In the genomic region with DNA sequence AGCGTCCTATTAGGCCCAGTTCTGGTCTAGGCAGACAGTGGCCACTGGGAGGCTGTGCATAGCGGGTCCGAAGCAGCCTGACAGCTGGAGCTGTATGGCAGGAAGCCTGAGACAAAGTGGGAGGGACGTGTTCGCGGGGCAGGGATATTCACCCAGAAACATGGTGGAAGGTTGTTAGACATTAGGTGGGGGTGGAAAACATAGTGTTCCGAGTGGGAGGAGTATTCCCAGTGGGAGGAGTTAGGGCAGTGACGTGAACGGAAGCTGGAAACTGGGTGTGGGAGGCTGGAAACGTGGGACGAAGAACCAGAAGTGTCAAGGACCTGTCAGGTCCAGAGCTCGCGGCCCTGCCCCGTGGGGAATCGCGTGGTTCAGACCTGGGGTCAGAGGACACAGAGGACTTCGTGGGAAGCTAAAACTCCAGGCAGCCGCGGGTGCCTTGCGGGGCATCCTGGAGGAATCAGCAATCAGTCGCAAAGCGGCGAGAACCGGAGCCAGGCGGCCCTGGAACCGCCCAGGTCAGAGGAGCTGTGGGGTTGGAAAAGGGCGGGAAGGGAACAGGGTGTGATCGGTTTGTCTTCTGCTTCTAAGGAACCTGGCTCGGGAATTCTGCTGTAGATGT, we compare ENCODE assay signal across 8 mouse cellular contexts. TPM values are rescaled to one million over a fixed set of nuclear protein-coding genes. Genes with fewer than 3 reads are reported as not detected.
DNase-seq lines count a peak whose midpoint lies in the region; ATAC-seq lines count a peak whose summit lies in the region.

A gene (plus strand): TSS at position 281 of the 622 bp plus-strand sequence.

- H3K27me3 ChIP-seq in hindbrain, embryonic 15.5 days = no peaks in the 10 kb centered on the region

- H3K9me3 ChIP-seq in hindbrain, embryonic 15.5 days = no peaks in the 10 kb centered on the region

- peak; percentile 54 for ATAC-seq in activated CD4-positive, CD25-positive, alpha-beta regulatory T cell, adult 4 months
- peak; percentile 89 for ATAC-seq in common myeloid progenitor, adult 5-6 weeks (replicated peaks; ENCODE audit: low read depth, poor library complexity, severe bottlenecking)
- ATAC-seq in hindbrain, embryonic 15.5 days (ENCODE audit: low FRiP score, low read depth) = peak; percentile 96

- peaks cover under 1% of the 10 kb centered on the region; the same call in 1 of the 2 replicates for H3K36me3 ChIP-seq in hindbrain, embryonic 15.5 days

- peak within 1 kb of the TSS; percentile 87 for H3K27ac ChIP-seq in hindbrain, embryonic 15.5 days (replicated peaks)

- WGBS in hindbrain, embryonic 15.5 days = under 1% methylated on average over 29 of the region's 29 CpGs

- peak; percentile 89 for DNase-seq in gastrocnemius, adult 18-20 months (ENCODE audit: low spot score)
- DNase-seq in left cerebral cortex, adult 11 months (ENCODE audit: low spot score) = peak; percentile 78
- peak; percentile 93 for DNase-seq in lung, postnatal 36 days
- DNase-seq in retina, postnatal 1 day = peak; percentile 94
- peak; percentile 61 for DNase-seq in thymus, postnatal 4 days

- H3K4me1 ChIP-seq in hindbrain, embryonic 15.5 days (replicated peaks) = peaks cover 21% of the 10 kb centered on the region

- peak within 1 kb of the TSS; percentile 59 for H3K4me2 ChIP-seq in hindbrain, embryonic 15.5 days

- peak within 1 kb of the TSS; percentile 92 for H3K4me3 ChIP-seq in hindbrain, embryonic 15.5 days

- H3K9ac ChIP-seq in hindbrain, embryonic 15.5 days = peak within 1 kb of the TSS; percentile 75

RNA-seq across cellular contexts. Expression of the gene that starts here (rescaled TPM):
- polyA plus RNA-seq in activated CD4-positive, CD25-positive, alpha-beta regulatory T cell, adult 4 months (2017; shearing (Covaris generic)) = 1 to 10 TPM; 2.6 to 7.1 TPM
- total RNA-seq in common myeloid progenitor, adult 5-6 weeks (2017) = 2.9 and 5.2 TPM in 2 replicates
- total RNA-seq in gastrocnemius, adult 18-20 months (2021) = 1 to 10 TPM; 2.3 to 3.2 TPM
- polyA plus RNA-seq in hindbrain, embryonic 15.5 days (2015; fragmentation: Nextera tagmentation; extraction: Ambion mirVana) = 19.2 and 20.5 TPM in 2 replicates

Comparison
In these comparisons a context has a peak if more than half of its experiments do, and no peak if none do; other contexts are left out.
1. Peak in every context shown above with its lines: DNase-seq, ATAC-seq, H3K4me3 ChIP-seq and H3K27ac ChIP-seq.